Mouse (Mus musculus) cerebellum, adult 2 months (tissue): ENCODE measurements at regions not wholly inside any gene's neighbourhood (a gene's known extent, or its start where the extent isn't known, plus 50 kb on each side); places are given as distances from the start of the nearest gene placed in this dataset.

Experiments
- CTCF ChIP-seq: fragments of 200-500 bp; IDR thresholded peaks from 2 replicates; pipeline ENCODE4 v1.5.1; 2011; ENCODE audit warnings: low read depth, mild to moderate bottlenecking, control low read depth, low read length, moderate library complexity, borderline replicate concordance; ENCODE audit not compliant: insufficient read depth
- POLR2A ChIP-seq: fragments of 200-500 bp; IDR thresholded peaks from 2 replicates; pipeline ENCODE4 v1.6.1; 2011; ENCODE audit warnings: low read length, control low read depth, borderline replicate concordance; ENCODE audit not compliant: insufficient read depth

GRCm38 (mm10) chr8:92212786-92213535 lies 144.5 kb upstream of the Irx5 start:
- TF ChIP-seq POLR2A (no peak), CTCF (no peak)
